Mouse (Mus musculus): Measurements from ENCODE around the gene Arhgef18. TPM values are rescaled to one million over a fixed set of nuclear protein-coding genes. Genes with fewer than 3 reads are reported as not detected.

Gene Arhgef18
- polyA plus RNA-seq, 1 experiment from 2014 or later = 37.0 TPM

GRCm38 (mm10) chr8:3475715-3476429 lies 83.1 kb downstream of the Arhgef18 start:
- TF ChIP-seq CTCF (IDR thresholded peaks at IDR 0.05) = no peak
- no peak for DNase-seq (ENCODE audit: low read depth, low spot score)
- CTCF ChIA-PET = no interaction called here
- no peak for ATAC-seq
- H3K27me3 ChIP-seq = no peaks in the 10 kb centered on the region
- POLR2A ChIA-PET = no interaction called here
- in situ Hi-C loops (cut with MboI; ENCODE audit: low pct_unique_long_range_greater_than_20kb) = no loop called here

GRCm38 (mm10) chr8:3480221-3480785 lies 87.5 kb downstream of the Arhgef18 start:
- no peak for DNase-seq (ENCODE audit: low read depth, low spot score)
- in situ Hi-C loops (cut with MboI; ENCODE audit: low pct_unique_long_range_greater_than_20kb) = no loop called here
- POLR2A ChIA-PET = interaction anchor here (1.2 kb wide), 2 partner anchors 12 to 14 kb away, joined by 5 to 10 read pairs; partner anchors contain the start of gene Zfp358
- CTCF ChIA-PET = interaction anchor here (1.1 to 1.6 kb wide), 3 partner anchors 11 to 17 kb away, joined by 3 to 4 read pairs (median 3); no protein-coding TSS in a partner anchor
- H3K27me3 ChIP-seq = no peaks in the 10 kb centered on the region
- no peak for ATAC-seq
- TF ChIP-seq CTCF (IDR thresholded peaks at IDR 0.05) = no peak

- TF ChIP-seq CTCF (IDR thresholded peaks at IDR 0.05) = no peak
- ATAC-seq (no peak), DNase-seq (ENCODE audit: low read depth, low spot score) (no peak)
- in situ Hi-C loops (cut with MboI; ENCODE audit: low pct_unique_long_range_greater_than_20kb) = no loop called here
- POLR2A ChIA-PET = interaction anchor here (1.2 kb wide), 1 partner anchor 11 kb away, joined by 5 read pairs; the partner anchor contains the start of gene Zfp358
- no peaks in the 10 kb centered on the region for H3K27me3 ChIP-seq
- CTCF ChIA-PET = interaction anchor here (1.1 to 1.2 kb wide), 3 partner anchors 10 to 110 kb away, joined by 3 to 4 read pairs (median 3); no protein-coding TSS in a partner anchor
Measured at GRCm38 (mm10) chr8:3481605-3482004, 88.8 kb downstream of the Arhgef18 start.

GRCm38 (mm10) chr8:3482240-3482740 lies 89.5 kb downstream of the Arhgef18 start:
- TF ChIP-seq CTCF (IDR thresholded peaks at IDR 0.05) = no peak
- POLR2A ChIA-PET = no interaction called here
- in situ Hi-C loops (cut with MboI; ENCODE audit: low pct_unique_long_range_greater_than_20kb) = no loop called here
- CTCF ChIA-PET = interaction anchor here (1.2 kb wide), 1 partner anchor 9 kb away, joined by 3 read pairs; no protein-coding TSS in a partner anchor
- no peaks in the 10 kb centered on the region for H3K27me3 ChIP-seq
- ATAC-seq (no peak), DNase-seq (ENCODE audit: low read depth, low spot score) (no peak)

- in situ Hi-C loops (cut with MboI; ENCODE audit: low pct_unique_long_range_greater_than_20kb) = no loop called here
- TF ChIP-seq CTCF (IDR thresholded peaks at IDR 0.05) = no peak
- POLR2A ChIA-PET = no interaction called here
Measured at GRCm38 (mm10) chr8:3483546-3483945, 90.7 kb downstream of the Arhgef18 start.

GRCm38 (mm10) chr8:3485192-3485591 lies 92.4 kb downstream of the Arhgef18 start:
- TF ChIP-seq CTCF (IDR thresholded peaks at IDR 0.05) = no peak
- DNase-seq (ENCODE audit: low read depth, low spot score) (no peak), ATAC-seq (no peak)
- no peaks in the 10 kb centered on the region for H3K27me3 ChIP-seq
- in situ Hi-C loops (cut with MboI; ENCODE audit: low pct_unique_long_range_greater_than_20kb) = no loop called here
- ChIA-PET POLR2A (no interaction called here), CTCF (no interaction called here)

More at GRCm38 (mm10) chr8:3483546-3483945, 90.7 kb downstream of the Arhgef18 start:
- CTCF ChIA-PET = interaction anchor here (1.2 kb wide), 1 partner anchor 44 kb away, joined by 3 read pairs; no protein-coding TSS in a partner anchor
- no peaks in the 10 kb centered on the region for H3K27me3 ChIP-seq
- no peak for DNase-seq (ENCODE audit: low read depth, low spot score)
- no peak for ATAC-seq

GRCm38 (mm10) chr8:3492901-3493844 lies 100.4 kb downstream of the Arhgef18 start, which contains the start of gene Zfp358:
TSS of gene Zfp358 (plus strand) at chr8:3493138.
- no peaks in the 10 kb centered on the region for H3K27me3 ChIP-seq
- no peak for TF ChIP-seq CTCF (IDR thresholded peaks at IDR 0.05)
- POLR2A ChIA-PET = interaction anchor here (0.5 to 1.7 kb wide), 4 partner anchors 12 to 265 kb away, joined by 3 to 10 read pairs (median 5); partner anchors contain the start of gene Pnpla6
- CTCF ChIA-PET = interaction anchor here (1.3 kb wide), 3 partner anchors 25 to 179 kb away, joined by 3 to 6 read pairs (median 4); partner anchors contain the start of gene Fcor
- ATAC-seq (peak; percentile 88), DNase-seq (ENCODE audit: low read depth, low spot score) (no peak)
- in situ Hi-C loops (cut with MboI; ENCODE audit: low pct_unique_long_range_greater_than_20kb) = no loop called here

- no peak for ATAC-seq
- POLR2A ChIA-PET = interaction anchor here (0.5 to 1.7 kb wide), 3 partner anchors 22 to 265 kb away, joined by 3 to 10 read pairs (median 5); partner anchors contain the start of gene Pnpla6
Measured at GRCm38 (mm10) chr8:3493845-3494208, 101.0 kb downstream of the Arhgef18 start.

GRCm38 (mm10) chr8:3495578-3496427 lies 103.0 kb downstream of the Arhgef18 start:
- DNase-seq (ENCODE audit: low read depth, low spot score) = no peak
- POLR2A ChIA-PET = no interaction called here
- in situ Hi-C loops (cut with MboI; ENCODE audit: low pct_unique_long_range_greater_than_20kb) = no loop called here

More at GRCm38 (mm10) chr8:3493845-3494208, 101.0 kb downstream of the Arhgef18 start:
- no peak for TF ChIP-seq CTCF (IDR thresholded peaks at IDR 0.05)
- DNase-seq (ENCODE audit: low read depth, low spot score) = no peak
- H3K27me3 ChIP-seq = no peaks in the 10 kb centered on the region
- CTCF ChIA-PET = interaction anchor here (1.3 kb wide), 2 partner anchors 26 to 178 kb away, joined by 4 to 6 read pairs; partner anchors contain the start of gene Fcor
- in situ Hi-C loops (cut with MboI; ENCODE audit: low pct_unique_long_range_greater_than_20kb) = no loop called here

More at GRCm38 (mm10) chr8:3495578-3496427, 103.0 kb downstream of the Arhgef18 start:
- TF ChIP-seq CTCF (IDR thresholded peaks at IDR 0.05) = no peak
- H3K27me3 ChIP-seq = no peaks in the 10 kb centered on the region
- ATAC-seq = no peak
- CTCF ChIA-PET = no interaction called here
